Mouse (Mus musculus) ES-Bruce4 (cell line): ENCODE results near the gene Pakap.

Source experiments
- CTCF ChIP-seq: IDR thresholded peaks from one replicate; pipeline ENCODE4 v1.8.1; 2011; ENCODE audit warnings: low read depth, low read length
- EP300 ChIP-seq: IDR thresholded peaks from 2 replicates; pipeline ENCODE4 v1.6.1; 2011; ENCODE audit warnings: low read depth, low read length; ENCODE audit not compliant: insufficient read depth
- POLR2A ChIP-seq: IDR thresholded peaks from one replicate; pipeline ENCODE4 v1.8.1; 2011; ENCODE audit warnings: low read length; ENCODE audit not compliant: insufficient read depth

GRCm38 (mm10) chr4:57839343-57839742 is 271.4 kb downstream of the Pakap start:
- no peak for TF ChIP-seq POLR2A
- TF ChIP-seq CTCF: no peak
- TF ChIP-seq EP300: no peak
